Mouse (Mus musculus): ENCODE data around the gene Dnajb12. TPM values are rescaled to one million over a fixed set of nuclear protein-coding genes. Genes with fewer than 3 reads are reported as not detected.
A peak's percentile ranks its signal among the peaks of the same experiment; 100 is the strongest.

Dnajb12 gene
- polyA plus RNA-seq, 1 experiment from 2014 or later: 26.7 TPM

GRCm38 (mm10) chr10:59911091-59911490, 31.7 kb downstream of the Dnajb12 start:
- peak overlapping the region; percentile 42; the same call in 1 of the 2 replicates for H3K9ac ChIP-seq

GRCm38 (mm10) chr10:59911561-59912198, 32.3 kb downstream of the Dnajb12 start:
- Histone ChIP-seq H3K9me3 (ENCODE audit: low read depth, low read length) (no peaks in the 10 kb centered on the region), H3K36me3 (ENCODE audit: insufficient read depth) (no peaks in the 10 kb centered on the region), H3K4me3 (ENCODE audit: low read depth, low read length) (no peak overlapping the region), H3K27me3 (ENCODE audit: insufficient read depth, low read length) (no peaks in the 10 kb centered on the region), H3K27ac (ENCODE audit: low read depth) (peak overlapping the region; percentile 43), H3K4me2 (peak overlapping the region; percentile 50), H3K4me1 (ENCODE audit: insufficient read depth) (peaks cover 48% of the 10 kb centered on the region), H3K9ac (peak overlapping the region; percentile 42)
- ATAC-seq (ENCODE audit: insufficient read depth): 0 out of 2 replicates have a peak, but pooled peaks have one; percentile 2
- WGBS: 4% methylated on average over 25 of the region's 25 CpGs
- peak; percentile 70 for DNase-seq
- no peak for TF ChIP-seq CTCF (IDR thresholded peaks at IDR 0.05; ENCODE audit: low read depth)

More at GRCm38 (mm10) chr10:59911091-59911490, 31.7 kb downstream of the Dnajb12 start:
- WGBS: 45% methylated on average over 6 of the region's 6 CpGs
- TF ChIP-seq CTCF (IDR thresholded peaks at IDR 0.05; ENCODE audit: low read depth): no peak
- no peak overlapping the region for H3K27ac ChIP-seq (ENCODE audit: low read depth)
- DNase-seq: no peak
- H3K4me3 ChIP-seq (ENCODE audit: low read depth, low read length): no peak overlapping the region
- peaks cover 45% of the 10 kb centered on the region for H3K4me1 ChIP-seq (ENCODE audit: insufficient read depth)
- H3K27me3 ChIP-seq (ENCODE audit: insufficient read depth, low read length): no peaks in the 10 kb centered on the region
- no peaks in the 10 kb centered on the region for H3K36me3 ChIP-seq (ENCODE audit: insufficient read depth)
- H3K4me2 ChIP-seq: peak overlapping the region; percentile 50
- no peak for ATAC-seq (ENCODE audit: insufficient read depth)
- no peaks in the 10 kb centered on the region for H3K9me3 ChIP-seq (ENCODE audit: low read depth, low read length)

GRCm38 (mm10) chr10:59915196-59915962, 36.0 kb downstream of the Dnajb12 start:
- WGBS: 84% methylated on average over 8 of the region's 8 CpGs
- no peak for DNase-seq
- Histone ChIP-seq H3K9ac (no peak overlapping the region), H3K4me3 (ENCODE audit: low read depth, low read length) (no peak overlapping the region), H3K27me3 (ENCODE audit: insufficient read depth, low read length) (no peaks in the 10 kb centered on the region), H3K4me2 (peak overlapping the region; percentile 63), H3K4me1 (ENCODE audit: insufficient read depth) (peaks cover 34% of the 10 kb centered on the region), H3K27ac (ENCODE audit: low read depth) (no peak overlapping the region), H3K36me3 (ENCODE audit: insufficient read depth) (no peaks in the 10 kb centered on the region), H3K9me3 (ENCODE audit: low read depth, low read length) (no peaks in the 10 kb centered on the region)
- ATAC-seq (ENCODE audit: insufficient read depth): no peak
- no peak for TF ChIP-seq CTCF (IDR thresholded peaks at IDR 0.05; ENCODE audit: low read depth)

DNA sequence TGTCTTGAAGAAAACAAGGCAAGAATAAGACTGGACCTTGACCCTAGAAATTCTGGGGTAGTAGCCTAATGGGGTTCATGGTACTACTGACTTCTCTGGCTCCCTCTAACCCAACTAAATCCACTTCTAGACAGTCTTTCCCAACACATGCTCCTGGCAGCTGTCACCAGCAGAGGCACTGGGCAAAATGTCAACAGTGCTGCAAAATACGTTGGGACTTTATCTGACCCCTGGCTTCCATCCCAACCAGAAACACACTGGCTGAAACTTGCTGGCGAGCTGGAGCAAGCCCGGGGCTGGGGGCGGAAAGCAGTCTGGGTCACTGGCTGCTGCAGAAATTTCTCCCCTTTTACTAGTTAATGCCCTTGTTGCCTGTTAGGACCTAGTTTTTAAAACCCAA, 36.8 kb downstream of the Dnajb12 start:
- TF ChIP-seq CTCF (IDR thresholded peaks at IDR 0.05; ENCODE audit: low read depth): peak; percentile 25
- Histone ChIP-seq H3K27ac (ENCODE audit: low read depth) (peak overlapping the region; percentile 91), H3K27me3 (ENCODE audit: insufficient read depth, low read length) (no peaks in the 10 kb centered on the region), H3K9me3 (ENCODE audit: low read depth, low read length) (no peaks in the 10 kb centered on the region), H3K4me3 (ENCODE audit: low read depth, low read length) (peak overlapping the region; percentile 19), H3K36me3 (ENCODE audit: insufficient read depth) (no peaks in the 10 kb centered on the region), H3K4me2 (peak overlapping the region; percentile 63), H3K4me1 (ENCODE audit: insufficient read depth) (peaks cover 28% of the 10 kb centered on the region), H3K9ac (peak overlapping the region; percentile 44)
- DNase-seq (peak; percentile 94), ATAC-seq (ENCODE audit: insufficient read depth) (peak; percentile 57)
- 0% methylated on average over 4 of the region's 4 CpGs for WGBS

DNA sequence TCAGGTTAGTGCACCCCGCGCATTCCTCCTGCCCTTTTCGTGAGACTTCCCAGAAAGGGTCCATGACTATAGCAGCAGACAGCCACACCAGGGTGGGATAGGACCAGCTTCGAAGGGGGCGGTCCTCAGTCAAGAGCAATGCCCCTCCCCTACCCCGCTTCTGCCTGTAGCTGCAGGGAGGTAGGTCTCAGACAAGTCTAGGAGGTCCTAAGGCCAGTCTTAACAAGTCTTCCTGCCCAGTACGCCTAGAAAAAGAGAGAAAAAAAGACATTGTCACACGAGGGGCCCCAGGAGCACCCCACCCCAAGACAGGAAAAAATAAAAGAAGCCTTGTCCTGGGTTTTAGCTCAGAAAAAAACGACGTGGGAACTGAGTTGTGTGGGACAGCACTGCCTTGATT, 37.3 kb downstream of the Dnajb12 start:
- Histone ChIP-seq H3K27me3 (ENCODE audit: insufficient read depth, low read length) (no peaks in the 10 kb centered on the region), H3K4me3 (ENCODE audit: low read depth, low read length) (peak overlapping the region; percentile 19), H3K36me3 (ENCODE audit: insufficient read depth) (no peaks in the 10 kb centered on the region), H3K9me3 (ENCODE audit: low read depth, low read length) (no peaks in the 10 kb centered on the region), H3K4me1 (ENCODE audit: insufficient read depth) (peaks cover 23% of the 10 kb centered on the region), H3K4me2 (peak overlapping the region; percentile 63), H3K27ac (ENCODE audit: low read depth) (peak overlapping the region; percentile 91), H3K9ac (peak overlapping the region; percentile 44)
- ATAC-seq (ENCODE audit: insufficient read depth) (peak; percentile 90), DNase-seq (peak; percentile 83)
- TF ChIP-seq CTCF (IDR thresholded peaks at IDR 0.05; ENCODE audit: low read depth): no peak
- WGBS: under 1% methylated on average over 10 of the region's 10 CpGs

DNA sequence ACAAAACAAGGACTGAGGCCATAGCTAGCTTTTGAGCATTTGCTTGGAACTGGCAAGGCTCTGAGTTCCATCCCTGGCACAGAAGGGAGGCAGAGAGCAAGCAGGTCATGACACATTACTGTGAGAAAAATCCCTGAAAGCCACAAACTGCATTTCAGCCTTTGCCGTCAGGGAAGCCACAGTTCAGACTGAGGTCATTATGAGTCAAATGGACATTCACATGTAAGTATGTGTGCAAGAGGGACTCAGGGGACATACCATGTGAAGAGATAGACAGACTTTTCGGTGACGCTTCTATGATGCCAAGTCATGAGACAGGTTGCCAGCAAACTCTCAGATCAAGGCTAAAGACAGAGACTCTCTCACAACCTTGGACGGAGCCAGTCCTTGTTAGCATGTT, 38.8 kb downstream of the Dnajb12 start:
- Histone ChIP-seq H3K9ac (no peak overlapping the region), H3K27me3 (ENCODE audit: insufficient read depth, low read length) (no peaks in the 10 kb centered on the region), H3K4me2 (no peak overlapping the region), H3K4me3 (ENCODE audit: low read depth, low read length) (no peak overlapping the region), H3K36me3 (ENCODE audit: insufficient read depth) (no peaks in the 10 kb centered on the region), H3K9me3 (ENCODE audit: low read depth, low read length) (no peaks in the 10 kb centered on the region), H3K4me1 (ENCODE audit: insufficient read depth) (peaks cover 18% of the 10 kb centered on the region), H3K27ac (ENCODE audit: low read depth) (no peak overlapping the region)
- WGBS: 85% methylated on average over 4 of the region's 4 CpGs
- no peak for DNase-seq
- TF ChIP-seq CTCF (IDR thresholded peaks at IDR 0.05; ENCODE audit: low read depth): no peak
- no peak for ATAC-seq (ENCODE audit: insufficient read depth)
